Mouse (Mus musculus) layer of hippocampus, postnatal 14 days (tissue): ENCODE measurements at regions not wholly inside any gene's neighbourhood (a gene's known extent, or its start where the extent isn't known, plus 50 kb on each side); places are given as distances from the start of the nearest gene placed in this dataset.
A peak's percentile ranks its signal among the peaks of the same experiment; 100 is the strongest.
"Not testable (repeated sequence)": the region's sequence is repeated elsewhere in the genome, so short reads cannot be mapped to it uniquely, and the experiment has no call there.

Experiments
- DNase-seq, 2 experiments: peaks; one replicate each; pipeline ENCODE4 v3.0.0; 2021 to 2022; ENCODE audit warnings: low spot score in 2 of 2, mixed read lengths in 1 of 2

GRCm38 (mm10) chr6:109814990-109815389, 830.4 kb upstream of the Grm7 start:
- no peak for DNase-seq

DNA sequence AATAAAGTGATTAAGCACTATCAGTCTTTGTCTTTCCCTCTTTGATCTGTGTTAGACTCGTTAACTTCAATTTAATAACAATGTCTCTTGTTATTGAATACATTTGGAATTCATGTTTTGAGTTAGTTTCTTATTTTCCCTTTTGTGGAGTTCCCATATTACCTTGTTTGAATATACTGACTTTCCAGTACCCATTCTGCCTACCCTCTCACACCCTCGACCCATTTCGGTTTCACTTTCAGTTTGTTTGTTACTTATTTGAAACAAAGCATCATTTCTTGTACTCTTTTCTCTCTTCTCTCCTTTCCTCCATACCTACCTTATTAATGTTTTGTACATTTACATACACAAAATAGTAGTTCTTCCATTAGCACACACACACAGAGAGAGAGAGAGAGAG, 797.1 kb upstream of the Grm7 start:
- DNase-seq, result no peak

- DNase-seq, result peak; percentile 3 to 49
Measured at GRCm38 (mm10) chr6:109855806-109856205, 789.6 kb upstream of the Grm7 start.

DNA sequence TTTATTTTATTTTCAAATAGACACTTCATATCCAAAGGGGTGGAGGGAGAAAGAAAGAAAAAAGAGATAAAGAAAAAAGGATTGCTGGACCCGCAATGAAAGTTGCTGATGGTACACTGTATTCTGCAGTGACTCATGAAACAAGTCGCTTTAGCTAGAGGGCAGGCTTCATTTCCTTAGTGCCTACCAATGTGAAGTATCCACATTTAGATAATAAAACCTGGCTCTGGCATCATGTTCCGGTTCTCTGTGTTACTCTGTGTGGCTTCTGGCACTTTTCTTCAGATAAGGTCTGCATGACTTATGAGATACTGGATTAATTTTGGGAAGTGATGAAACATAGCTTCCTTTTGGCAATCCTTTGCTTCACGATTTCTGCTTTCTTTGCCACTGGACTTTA, 782.0 kb upstream of the Grm7 start:
- DNase-seq, result no peak

GRCm38 (mm10) chr6:109874187-109874586, 771.2 kb upstream of the Grm7 start:
- DNase-seq, result no peak

DNA sequence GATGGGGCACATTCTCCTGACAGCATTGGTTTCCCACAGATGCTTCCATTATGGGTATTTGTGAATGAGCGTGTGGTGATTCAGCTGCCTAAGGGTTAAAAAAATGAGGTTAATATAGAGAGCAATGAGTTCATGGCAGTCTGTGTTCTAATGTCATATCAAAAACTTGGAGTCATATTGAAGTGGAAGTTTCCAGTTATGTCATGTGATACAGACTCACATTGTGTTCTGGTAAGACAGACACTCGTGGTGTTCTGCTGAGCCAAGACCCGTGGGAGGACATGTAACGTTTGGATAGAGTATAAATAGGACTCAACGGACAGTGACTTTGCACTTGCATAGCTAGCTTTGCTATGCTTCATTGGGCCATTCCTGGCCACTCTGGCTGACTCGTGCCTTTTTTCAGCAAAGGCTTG, 770.7 kb upstream of the Grm7 start:
- DNase-seq, result no peak

DNA sequence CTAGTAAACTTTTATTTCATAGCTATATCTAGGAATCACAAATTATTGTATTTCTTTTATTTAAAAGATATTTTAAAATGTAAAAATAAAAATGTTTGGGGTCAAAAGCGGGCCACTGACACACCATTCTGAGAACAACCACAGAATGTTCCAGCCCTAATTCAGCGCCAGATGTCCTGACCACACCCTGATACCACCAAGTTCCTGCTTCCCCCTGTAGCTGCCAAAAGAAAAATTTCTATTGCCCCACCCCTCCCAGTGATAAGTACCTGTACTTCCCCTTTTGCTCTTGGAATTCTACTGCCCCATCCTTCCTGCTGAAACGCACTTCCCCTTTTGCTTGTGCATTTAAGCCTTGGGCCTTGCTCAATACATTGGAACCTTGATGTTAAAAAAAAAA, 769.8 kb upstream of the Grm7 start:
- DNase-seq, result not testable (repeated sequence)

DNA sequence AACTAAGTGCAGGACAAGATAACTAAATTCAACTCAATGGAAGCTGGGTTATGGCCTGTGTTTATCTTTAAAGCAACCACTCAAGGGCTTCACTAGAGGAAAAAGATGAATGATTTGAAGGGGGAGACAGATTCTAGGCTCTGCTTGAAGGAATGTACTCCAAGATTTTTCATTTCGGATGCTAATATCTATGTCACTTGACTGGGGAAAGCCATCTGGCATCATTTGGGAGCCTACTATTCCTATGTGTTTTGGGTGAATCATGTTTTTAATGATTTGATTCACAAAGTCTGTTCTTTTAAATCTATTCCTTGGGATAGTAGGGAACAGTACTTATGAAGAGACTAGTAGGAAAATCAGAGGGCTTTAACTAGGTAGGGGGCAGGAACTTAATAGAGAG, 766.2 kb upstream of the Grm7 start:
- peak in 1 of 2 experiments; percentile 17 for DNase-seq

- no peak for DNase-seq
Measured at GRCm38 (mm10) chr6:109923780-109924179, 721.6 kb upstream of the Grm7 start.

DNA sequence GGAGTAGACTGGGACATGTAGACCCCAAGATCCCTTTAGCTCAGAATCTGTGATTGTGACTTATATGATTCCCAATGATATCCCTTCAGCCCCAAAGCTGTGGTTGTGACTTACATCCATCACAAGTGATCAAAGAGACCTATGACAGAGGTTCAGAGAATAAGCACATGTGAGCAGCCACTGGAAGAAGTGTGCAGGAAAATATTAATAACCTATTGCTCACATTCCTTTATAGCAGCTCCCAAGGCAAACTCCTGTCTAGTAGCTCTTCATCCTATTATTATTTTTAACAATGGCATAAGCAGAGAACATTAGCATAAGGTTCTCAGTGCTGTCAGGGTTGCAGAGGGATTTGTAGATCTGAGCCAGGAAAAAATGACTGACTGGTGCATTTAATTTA, 696.9 kb upstream of the Grm7 start:
- DNase-seq, result peak; percentile 13 to 57

GRCm38 (mm10) chr6:109948928-109949327, 696.5 kb upstream of the Grm7 start:
- DNase-seq, result no peak

DNA sequence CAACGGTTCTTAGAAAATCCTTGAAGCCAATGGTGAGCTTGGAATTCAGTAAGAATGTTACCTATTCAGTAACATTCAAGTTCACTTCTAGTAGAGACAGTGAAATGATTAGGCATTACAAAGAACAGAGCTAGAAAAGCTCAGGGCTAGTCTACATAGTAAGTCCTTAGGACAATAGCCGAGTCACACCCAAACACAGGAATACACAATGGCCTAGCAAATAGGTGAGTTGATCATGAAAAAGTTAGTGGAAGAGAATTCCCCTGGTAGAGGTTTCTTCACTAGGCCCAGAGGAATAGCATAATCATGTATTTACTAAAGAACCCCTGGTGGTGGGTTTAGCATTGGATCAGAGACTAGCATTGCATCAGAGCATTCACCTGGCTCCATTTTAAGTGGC, 687.5 kb upstream of the Grm7 start:
- not testable (repeated sequence) for DNase-seq
